Mouse (Mus musculus) neural tube, embryonic 13.5 days (tissue): ENCODE data around the gene Ldb2. TPM values are rescaled to one million over a fixed set of nuclear protein-coding genes. Genes with fewer than 3 reads are reported as not detected.

Source experiments
- ATAC-seq: fragments of 200-750 bp; cut with Nextera tagmentation; 2 replicates; pipeline ENCODE4 v1.8.0; 2017; ENCODE audit warnings: low read depth, mild to moderate bottlenecking, moderate TSS enrichment, moderate library complexity
- H3K27ac ChIP-seq: fragments of 300-500 bp; sonication (generic); replicated peaks from 2 replicates; pipeline ENCODE4 v1.5.1; 2015; ENCODE audit warnings: moderate library complexity, mild to moderate bottlenecking, inconsistent platforms
- H3K27me3 ChIP-seq: fragments of 300-500 bp; sonication (generic); 2 replicates; pipeline ENCODE4 v1.6.1; 2015; ENCODE audit warnings: mild to moderate bottlenecking, inconsistent platforms
- H3K36me3 ChIP-seq: fragments of 300-500 bp; sonication (generic); 2 replicates; pipeline ENCODE4 v1.6.1; 2015; ENCODE audit warnings: mild to moderate bottlenecking, inconsistent platforms
- H3K4me1 ChIP-seq: fragments of 300-500 bp; sonication (generic); replicated peaks from 2 replicates; pipeline ENCODE4 v1.6.1; 2015; ENCODE audit warnings: inconsistent platforms
- H3K4me2 ChIP-seq: fragments of 300-500 bp; sonication (generic); 2 replicates; pipeline ENCODE4 v1.6.1; 2015; ENCODE audit warnings: inconsistent platforms, mild to moderate bottlenecking, moderate library complexity
- H3K4me3 ChIP-seq: fragments of 300-500 bp; sonication (generic); 2 replicates; pipeline ENCODE4 v1.5.1; 2015; ENCODE audit warnings: mild to moderate bottlenecking, inconsistent platforms
- H3K9ac ChIP-seq: fragments of 300-500 bp; sonication (generic); 2 replicates; pipeline ENCODE4 v1.6.1; 2015; ENCODE audit warnings: moderate library complexity, mild to moderate bottlenecking, inconsistent platforms
- H3K9me3 ChIP-seq: fragments of 300-500 bp; sonication (generic); 2 replicates; pipeline ENCODE4 v1.6.1; 2016; ENCODE audit warnings: inconsistent platforms
- WGBS: fragments of 180-500 bp; shearing (Covaris S2); methylation state at CpG from one replicate; pipeline ENCODE4 v1.1.7; 2015; 5-methylcytosine and 5-hydroxymethylcytosine counted together
- polyA plus RNA-seq: library from polyadenylated mRNA; unstranded; fragments of >200 nt; fragmentation: Nextera tagmentation; extraction: Ambion mirVana; gene quantifications from 2 replicates; pipeline ENCODE4 v1.2.1, GENCODE M21; 2015

Gene Ldb2
- polyA plus RNA-seq, 1 experiment from 2014 or later: 41.3 TPM

DNA sequence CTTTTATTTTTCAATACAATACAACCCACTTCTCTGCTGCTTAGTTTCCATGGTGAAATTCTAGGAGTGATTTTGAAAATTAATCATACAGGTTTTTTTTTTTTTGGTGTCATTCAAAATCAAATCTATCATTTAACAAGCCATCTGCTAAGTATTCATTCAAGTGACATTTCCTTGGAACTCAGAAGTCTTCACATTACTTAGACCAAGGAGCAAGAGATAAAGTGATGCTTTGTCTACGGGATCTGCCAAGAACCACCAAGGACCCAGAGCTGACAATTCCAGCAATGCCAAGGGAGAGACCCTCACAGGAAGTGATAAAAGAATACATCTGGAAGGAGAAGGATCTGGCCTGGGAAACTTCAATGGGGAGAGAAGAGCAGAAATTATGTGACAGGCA, 270.5 kb downstream of the Ldb2 start:
- Histone ChIP-seq H3K27ac (no peak overlapping the region), H3K9ac (no peak overlapping the region), H3K4me2 (no peak overlapping the region), H3K4me1 (no peaks in the 10 kb centered on the region), H3K9me3 (no peaks in the 10 kb centered on the region), H3K36me3 (no peaks in the 10 kb centered on the region), H3K27me3 (no peaks in the 10 kb centered on the region), H3K4me3 (no peak overlapping the region)
- WGBS: 90% methylated on average over 1 of the region's 1 CpGs
- ATAC-seq: no peak

DNA sequence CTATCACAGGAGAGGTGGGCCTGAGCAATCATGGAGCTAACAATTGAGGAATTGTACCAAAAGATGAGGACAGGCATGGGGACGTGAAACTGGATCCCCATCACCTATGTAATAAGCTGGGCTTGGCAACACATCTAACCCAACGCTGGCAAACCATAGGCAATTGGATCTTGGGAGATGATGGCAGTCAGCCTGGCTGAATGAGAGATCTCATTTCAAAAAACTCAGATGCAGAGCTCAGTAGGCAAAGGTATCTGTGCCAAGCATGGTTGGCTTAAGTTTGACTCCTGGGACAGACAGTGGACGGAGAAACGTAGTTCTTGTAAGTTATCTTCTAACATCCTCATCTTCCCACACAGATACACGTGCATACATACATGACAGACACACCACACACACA, 294.3 kb downstream of the Ldb2 start:
- whole genome bisulfite sequencing: 94% methylated on average over 5 of the region's 5 CpGs

DNA sequence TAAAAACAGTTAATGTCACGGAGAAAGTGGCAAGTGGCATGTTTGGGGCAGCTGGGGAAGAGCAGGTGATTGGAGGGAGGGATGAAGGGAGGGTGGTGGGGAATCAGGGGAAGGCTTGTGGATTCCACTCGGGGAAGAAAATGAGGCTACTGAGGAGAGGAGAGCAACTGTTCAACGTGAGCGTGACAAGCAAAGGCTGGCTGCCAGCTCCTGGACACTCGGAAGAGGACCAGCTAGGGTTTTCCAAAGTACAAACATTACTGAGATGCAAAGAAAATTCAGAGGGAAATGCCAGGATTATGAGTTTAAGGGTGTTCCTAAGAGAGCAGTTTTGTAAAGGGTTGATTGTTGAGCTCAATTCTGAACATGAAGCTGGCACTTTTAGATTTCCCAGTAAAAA, 294.7 kb downstream of the Ldb2 start:
- no peak overlapping the region for H3K9ac ChIP-seq
- ATAC-seq: no peak
- no peaks in the 10 kb centered on the region for H3K9me3 ChIP-seq
- H3K36me3 ChIP-seq: no peaks in the 10 kb centered on the region
- H3K4me1 ChIP-seq: no peaks in the 10 kb centered on the region
- no peak overlapping the region for H3K4me3 ChIP-seq
- no peak overlapping the region for H3K4me2 ChIP-seq
- no peak overlapping the region for H3K27ac ChIP-seq
- 81% methylated on average over 5 of the region's 5 CpGs for WGBS
- H3K27me3 ChIP-seq: no peaks in the 10 kb centered on the region

More for the DNA sequence above, 294.3 kb downstream of the Ldb2 start:
- no peak overlapping the region for H3K4me3 ChIP-seq
- no peak overlapping the region for H3K9ac ChIP-seq
- H3K4me2 ChIP-seq: no peak overlapping the region
- H3K27ac ChIP-seq: no peak overlapping the region
- H3K9me3 ChIP-seq: no peaks in the 10 kb centered on the region
- no peak for ATAC-seq
- H3K27me3 ChIP-seq: no peaks in the 10 kb centered on the region
- H3K4me1 ChIP-seq: no peaks in the 10 kb centered on the region
- no peaks in the 10 kb centered on the region for H3K36me3 ChIP-seq

DNA sequence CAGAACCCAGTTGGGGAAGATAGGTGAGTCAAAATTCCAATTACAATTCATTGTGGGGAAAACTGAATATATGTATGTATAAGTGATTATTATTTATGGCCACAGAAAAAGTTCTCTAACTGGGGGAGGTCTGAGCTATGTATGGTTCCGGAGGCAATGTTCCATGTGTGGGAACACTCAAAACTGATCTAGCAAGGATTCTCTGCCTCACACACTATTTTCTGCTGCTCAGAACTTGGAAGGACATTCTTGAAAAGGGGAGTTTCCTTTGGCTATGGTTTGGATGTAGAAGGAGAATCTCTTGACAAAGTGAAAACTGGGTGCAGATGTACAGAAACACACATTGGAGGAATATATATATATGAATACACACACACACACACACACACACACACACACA, 301.3 kb downstream of the Ldb2 start:
- no peak for ATAC-seq
- Histone ChIP-seq H3K27ac (no peak overlapping the region), H3K27me3 (no peaks in the 10 kb centered on the region), H3K4me2 (no peak overlapping the region), H3K4me3 (no peak overlapping the region), H3K9ac (no peak overlapping the region), H3K36me3 (no peaks in the 10 kb centered on the region), H3K4me1 (peaks cover 10% of the 10 kb centered on the region; the same call in 1 of the 2 replicates), H3K9me3 (no peaks in the 10 kb centered on the region)
- 81% methylated on average over 1 of the region's 1 CpGs for WGBS

DNA sequence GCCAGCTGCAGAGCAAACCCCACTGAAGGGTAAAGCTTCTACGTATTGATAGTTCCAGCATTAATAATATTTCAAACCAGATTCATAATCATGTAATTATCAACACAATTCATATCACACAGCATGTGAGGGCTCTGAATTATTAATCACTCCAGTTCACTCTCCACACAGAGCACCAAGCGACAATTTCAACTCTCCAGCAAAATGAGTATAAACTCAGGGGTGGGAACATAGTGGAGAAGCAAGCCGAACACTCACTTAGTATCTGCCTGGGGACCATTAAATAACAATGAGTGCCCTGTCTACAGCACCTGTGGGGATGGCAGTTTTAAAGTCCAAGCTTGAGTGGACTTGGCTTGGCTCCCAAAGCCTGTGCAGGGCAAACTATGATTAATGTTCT, 302.6 kb downstream of the Ldb2 start:
- H3K9ac ChIP-seq: no peak overlapping the region
- peaks cover 10% of the 10 kb centered on the region; the same call in 1 of the 2 replicates for H3K4me1 ChIP-seq
- peak; percentile 86 for ATAC-seq
- H3K27me3 ChIP-seq: no peaks in the 10 kb centered on the region
- H3K4me2 ChIP-seq: no peak overlapping the region
- H3K36me3 ChIP-seq: no peaks in the 10 kb centered on the region
- H3K27ac ChIP-seq: no peak overlapping the region; the same call in 1 of the 2 replicates
- H3K9me3 ChIP-seq: no peaks in the 10 kb centered on the region
- 55% methylated on average over 3 of the region's 3 CpGs for WGBS
- no peak overlapping the region for H3K4me3 ChIP-seq

DNA sequence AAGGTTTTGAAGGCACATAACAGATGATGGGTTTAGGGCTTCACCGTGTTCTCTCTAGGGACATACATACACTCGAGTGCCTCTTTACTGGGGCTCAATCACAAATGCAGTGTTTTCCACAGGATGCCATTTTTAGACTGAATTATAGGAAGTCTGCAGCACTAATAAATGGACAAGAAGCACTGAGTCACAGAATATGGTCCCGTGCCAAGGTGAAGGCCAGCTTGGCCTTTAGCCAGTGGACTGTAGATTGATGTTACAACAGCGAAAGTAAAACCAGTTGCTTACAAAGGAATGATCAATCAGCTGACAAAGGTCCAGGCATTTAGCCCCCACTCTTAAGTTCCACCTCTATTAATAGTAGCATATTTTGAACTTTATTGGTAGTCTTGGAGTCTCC, 304.4 kb downstream of the Ldb2 start:
- 74% methylated on average over 4 of the region's 4 CpGs for WGBS
- no peaks in the 10 kb centered on the region for H3K9me3 ChIP-seq
- no peak overlapping the region for H3K27ac ChIP-seq
- H3K4me2 ChIP-seq: no peak overlapping the region
- no peaks in the 10 kb centered on the region for H3K36me3 ChIP-seq
- no peaks in the 10 kb centered on the region for H3K27me3 ChIP-seq
- no peak for ATAC-seq
- peaks cover 10% of the 10 kb centered on the region; the same call in 1 of the 2 replicates for H3K4me1 ChIP-seq
- H3K9ac ChIP-seq: no peak overlapping the region
- no peak overlapping the region for H3K4me3 ChIP-seq

DNA sequence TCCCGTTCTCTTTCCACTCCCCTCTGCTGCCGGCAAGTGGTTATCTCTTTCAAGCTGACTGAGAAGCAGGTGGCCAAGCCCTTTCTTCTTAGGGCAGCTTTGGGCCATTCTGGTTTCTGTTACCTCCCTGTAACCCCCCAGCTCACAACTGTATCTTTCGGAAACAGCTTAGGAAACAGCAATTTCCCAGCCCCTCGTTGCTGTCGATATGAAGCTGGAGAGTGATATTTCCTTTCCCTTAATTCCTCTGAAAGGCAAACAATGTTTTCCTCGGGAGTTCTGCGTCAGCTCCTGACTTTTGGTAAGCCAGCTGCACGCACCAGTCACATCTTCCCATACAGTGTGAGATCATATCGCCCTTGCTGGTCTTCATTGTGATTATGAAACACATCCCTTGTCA, 305.3 kb downstream of the Ldb2 start:
- Histone ChIP-seq H3K27me3 (no peaks in the 10 kb centered on the region), H3K36me3 (no peaks in the 10 kb centered on the region), H3K27ac (no peak overlapping the region), H3K4me1 (peaks cover 10% of the 10 kb centered on the region; the same call in 1 of the 2 replicates), H3K4me3 (no peak overlapping the region), H3K9me3 (no peaks in the 10 kb centered on the region), H3K4me2 (no peak overlapping the region), H3K9ac (no peak overlapping the region)
- 75% methylated on average over 9 of the region's 9 CpGs for WGBS
- ATAC-seq: no peak

DNA sequence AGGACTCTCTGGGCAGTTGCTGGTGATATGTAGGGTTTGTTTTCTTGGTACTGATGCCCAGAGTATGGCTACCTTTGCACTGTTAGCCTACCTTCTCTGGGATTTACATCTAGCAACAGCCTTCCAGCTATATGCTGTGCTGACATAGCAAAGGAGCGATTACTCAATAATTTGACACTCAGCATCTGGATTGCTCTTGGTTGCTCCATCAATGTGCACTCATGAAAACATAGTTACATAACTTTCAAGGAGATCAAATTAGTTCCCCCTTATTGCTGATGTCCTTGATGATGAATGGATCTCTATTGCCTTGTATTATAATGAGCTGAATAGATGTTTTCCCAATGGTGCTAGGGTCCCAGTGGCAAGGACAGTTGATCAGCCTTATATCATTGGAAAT, 308.0 kb downstream of the Ldb2 start:
- Histone ChIP-seq H3K27me3 (no peaks in the 10 kb centered on the region), H3K9me3 (no peaks in the 10 kb centered on the region), H3K4me2 (no peak overlapping the region), H3K27ac (no peak overlapping the region), H3K4me1 (0 out of 2 replicates have a peak, but pooled peaks cover 2% of the 10 kb centered on the region), H3K36me3 (no peaks in the 10 kb centered on the region), H3K4me3 (no peak overlapping the region), H3K9ac (no peak overlapping the region)
- ATAC-seq: no peak
- WGBS: 100% methylated on average over 1 of the region's 1 CpGs

DNA sequence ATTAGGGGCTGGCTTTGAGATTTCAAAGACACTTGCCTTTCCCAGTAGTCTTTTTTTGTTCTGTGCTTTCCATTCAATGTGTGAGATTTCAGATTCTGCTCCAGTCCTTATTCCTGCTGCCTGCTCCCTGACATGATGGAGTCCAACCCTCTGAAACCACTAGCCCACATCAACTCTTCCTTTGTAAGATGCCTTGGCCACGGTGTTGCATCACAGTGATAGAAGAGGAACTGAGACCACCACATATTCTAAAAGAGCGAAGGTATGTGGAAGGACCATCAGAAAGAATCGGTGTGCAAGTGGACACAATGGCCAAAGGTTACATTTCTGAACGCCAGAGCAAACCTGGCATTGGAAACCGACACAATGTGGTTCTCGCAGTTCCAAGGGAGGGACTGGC, 309.0 kb downstream of the Ldb2 start:
- Histone ChIP-seq H3K27me3 (no peaks in the 10 kb centered on the region), H3K4me3 (no peak overlapping the region), H3K9me3 (no peaks in the 10 kb centered on the region), H3K27ac (no peak overlapping the region), H3K4me1 (no peaks in the 10 kb centered on the region), H3K9ac (no peak overlapping the region), H3K36me3 (no peaks in the 10 kb centered on the region), H3K4me2 (no peak overlapping the region)
- ATAC-seq: no peak
- 94% methylated on average over 6 of the region's 6 CpGs for WGBS

DNA sequence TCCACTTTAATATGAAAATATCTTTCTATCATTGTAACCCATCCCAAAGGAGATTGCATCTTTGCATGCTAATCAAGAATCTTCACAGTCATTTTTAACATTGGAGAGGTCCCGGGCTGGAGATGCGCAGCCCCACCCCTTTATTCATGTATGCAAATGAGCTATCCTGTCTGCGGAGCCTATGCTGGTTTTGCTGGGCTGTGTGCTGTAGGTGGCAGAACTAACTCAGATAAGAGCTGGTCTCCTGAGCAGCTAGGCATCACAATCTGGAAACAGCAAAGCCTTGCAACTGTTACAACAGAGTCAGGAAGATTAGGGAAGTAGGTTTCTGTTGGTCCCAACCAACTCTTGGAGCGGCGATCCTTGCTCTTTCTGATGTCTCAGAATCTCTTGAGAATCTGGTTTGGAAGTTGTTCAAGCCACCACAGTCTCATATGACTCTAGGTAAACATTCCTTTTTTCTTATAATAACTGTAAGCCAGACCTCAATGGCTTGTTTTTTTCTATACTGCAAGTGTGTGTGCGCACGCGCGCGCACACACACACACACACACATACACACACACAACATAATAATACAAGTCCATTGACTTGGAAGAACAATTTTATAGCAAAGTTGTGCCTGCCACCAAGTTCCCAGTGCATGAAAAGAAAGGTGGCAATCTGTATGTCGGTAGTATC, 315.9 kb downstream of the Ldb2 start:
- Histone ChIP-seq H3K9me3 (no peaks in the 10 kb centered on the region), H3K36me3 (no peaks in the 10 kb centered on the region), H3K4me1 (peaks cover 19% of the 10 kb centered on the region), H3K9ac (no peak overlapping the region), H3K27ac (no peak overlapping the region), H3K27me3 (0 out of 2 replicates have a peak, but pooled peaks cover 5% of the 10 kb centered on the region), H3K4me3 (no peak overlapping the region), H3K4me2 (0 out of 2 replicates have a peak overlapping the region, but pooled peaks have one; percentile 21)
- ATAC-seq: peak; percentile 90
- 70% methylated on average over 11 of the region's 11 CpGs for WGBS

DNA sequence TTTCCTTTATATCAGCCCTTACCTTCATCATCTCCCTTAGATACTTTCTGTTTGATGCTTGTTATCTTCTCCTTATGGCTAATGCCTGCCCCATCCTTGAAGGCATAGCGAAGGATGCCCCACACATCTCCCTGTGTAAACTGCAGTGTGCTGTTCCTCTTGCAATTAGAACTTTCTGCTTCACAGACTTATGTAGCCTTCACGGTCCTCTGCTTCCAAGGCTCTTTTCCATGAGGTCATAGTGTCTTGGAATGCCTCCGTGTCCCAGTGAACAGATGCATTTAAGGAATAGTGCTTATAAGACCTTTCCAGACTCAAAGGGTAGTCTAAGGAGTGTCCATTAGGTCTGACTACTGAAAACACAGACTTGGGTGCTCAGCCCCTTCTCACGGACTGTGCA, 318.1 kb downstream of the Ldb2 start:
- no peak overlapping the region for H3K4me2 ChIP-seq
- H3K36me3 ChIP-seq: no peaks in the 10 kb centered on the region
- peaks cover 21% of the 10 kb centered on the region for H3K4me1 ChIP-seq
- no peak for ATAC-seq
- no peak overlapping the region for H3K27ac ChIP-seq
- 83% methylated on average over 4 of the region's 4 CpGs for WGBS
- H3K4me3 ChIP-seq: no peak overlapping the region
- no peak overlapping the region for H3K9ac ChIP-seq
- H3K9me3 ChIP-seq: no peaks in the 10 kb centered on the region
- H3K27me3 ChIP-seq: 0 out of 2 replicates have a peak, but pooled peaks cover 5% of the 10 kb centered on the region

DNA sequence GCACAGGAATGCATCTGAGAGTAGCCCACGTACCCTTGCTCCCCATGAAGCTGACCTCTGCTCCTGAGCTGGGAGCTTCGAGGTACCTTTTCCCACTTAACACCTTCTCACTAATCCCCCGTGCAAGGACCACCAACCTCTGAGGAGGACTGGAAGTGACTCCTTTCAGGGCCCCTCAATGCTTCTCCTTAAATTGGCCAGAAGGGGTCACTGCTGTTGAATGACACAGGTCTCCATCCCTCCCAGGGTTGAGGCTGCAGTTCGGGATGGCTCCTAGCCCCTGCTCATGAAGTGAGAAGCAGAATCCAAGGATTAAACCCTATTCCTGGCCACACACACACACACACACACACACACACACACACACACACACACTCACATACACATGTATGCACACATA, 323.1 kb downstream of the Ldb2 start:
- Histone ChIP-seq H3K27me3 (no peaks in the 10 kb centered on the region), H3K36me3 (no peaks in the 10 kb centered on the region), H3K27ac (no peak overlapping the region), H3K4me2 (no peak overlapping the region), H3K4me3 (no peak overlapping the region), H3K9ac (no peak overlapping the region), H3K4me1 (peaks cover 14% of the 10 kb centered on the region; the same call in 1 of the 2 replicates), H3K9me3 (no peaks in the 10 kb centered on the region)
- no peak for ATAC-seq
- WGBS: 41% methylated on average over 4 of the region's 4 CpGs

DNA sequence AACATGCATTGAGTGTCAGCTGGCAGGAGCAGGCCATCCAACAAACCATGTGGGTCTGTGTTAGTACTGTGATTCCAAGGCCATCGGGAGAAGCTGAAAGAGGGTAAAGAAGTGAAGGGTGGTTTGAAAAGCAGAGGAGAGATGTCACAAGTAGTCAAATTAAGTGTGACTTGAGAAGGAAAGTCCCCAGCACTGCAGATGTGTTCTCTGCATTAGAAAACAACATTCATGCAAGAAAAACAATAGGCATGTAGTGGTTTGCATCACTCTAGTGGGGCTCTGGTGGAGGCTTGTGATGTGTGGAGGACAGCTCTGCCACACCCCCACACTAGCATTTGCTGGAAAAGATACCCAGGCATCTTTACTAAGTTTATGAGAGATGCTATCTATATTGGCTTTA, 323.9 kb downstream of the Ldb2 start:
- no peaks in the 10 kb centered on the region for H3K27me3 ChIP-seq
- H3K9me3 ChIP-seq: no peaks in the 10 kb centered on the region
- H3K4me1 ChIP-seq: peaks cover 14% of the 10 kb centered on the region; the same call in 1 of the 2 replicates
- H3K4me3 ChIP-seq: no peak overlapping the region
- no peak overlapping the region for H3K4me2 ChIP-seq
- 83% methylated on average over 1 of the region's 1 CpGs for WGBS
- no peak for ATAC-seq
- H3K36me3 ChIP-seq: no peaks in the 10 kb centered on the region
- H3K9ac ChIP-seq: no peak overlapping the region
- no peak overlapping the region for H3K27ac ChIP-seq
